Mouse (Mus musculus) liver, postnatal 0 days (tissue): ENCODE measurements at regions not wholly inside any gene's neighbourhood (a gene's known extent, or its start where the extent isn't known, plus 50 kb on each side); places are given as distances from the start of the nearest gene placed in this dataset.

Experiments
- CTCF ChIP-seq: sonication (generic); IDR thresholded peaks from 2 replicates; pipeline ENCODE4 v1.5.1; 2016; ENCODE audit warnings: antibody characterized with exemption, low read depth
- EP300 ChIP-seq: IDR thresholded peaks from 2 replicates; pipeline ENCODE4 v1.6.1; 2016; ENCODE audit warnings: antibody characterized with exemption, low read depth, mild to moderate bottlenecking

- TF ChIP-seq CTCF, result peak; percentile 51
- no peak for TF ChIP-seq EP300
These were observed 586.6 kb upstream of the Cntn4 start for GRCm38 (mm10) chr6:105090882-105091281.
